Mouse (Mus musculus): ENCODE measurements at regions not wholly inside any gene's neighbourhood (a gene's known extent, or its start where the extent isn't known, plus 50 kb on each side); places are given as distances from the start of the nearest gene placed in this dataset.
"Not testable (repeated sequence)": the region's sequence is repeated elsewhere in the genome, so short reads cannot be mapped to it uniquely, and the experiment has no call there.

DNA sequence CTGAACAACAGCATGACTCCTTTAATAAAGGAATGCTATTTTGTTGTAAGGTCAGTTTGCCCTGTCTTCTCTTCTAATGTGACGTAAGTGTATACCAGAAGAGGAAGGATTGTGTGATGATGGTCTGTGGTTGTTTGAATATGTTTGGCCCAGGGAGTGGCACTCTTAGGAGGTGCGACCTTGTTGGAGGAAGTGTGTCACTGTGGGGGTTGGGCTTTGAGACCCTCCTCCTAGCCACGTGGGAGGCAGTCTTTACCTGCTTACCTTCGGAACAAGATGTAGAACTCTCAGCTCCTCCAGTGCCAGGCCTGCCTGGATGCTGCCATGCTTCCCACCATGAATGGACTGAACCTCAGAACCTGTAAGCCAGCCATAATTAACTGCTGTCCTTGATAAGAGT lies 78.9 kb upstream of the 1110032F04Rik start:
- no peak overlapping the region for H3K4me3 ChIP-seq (ENCODE audit: low read length)
- 85% methylated on average over 4 of the region's 4 CpGs for WGBS
- no peak for ATAC-seq (ENCODE audit: low read depth)
- no peak overlapping the region for H3K4me2 ChIP-seq (ENCODE audit: low read depth, low read length)
- H3K27ac ChIP-seq (ENCODE audit: low read length): no peak overlapping the region
- H3K9me3 ChIP-seq (ENCODE audit: control insufficient read depth, low read length): no peaks in the 10 kb centered on the region
- H3K9ac ChIP-seq (ENCODE audit: low read length): no peak overlapping the region
- no peaks in the 10 kb centered on the region for H3K27me3 ChIP-seq (ENCODE audit: control insufficient read depth, insufficient read depth, low read depth, low read length)
- H3K4me1 ChIP-seq (replicated peaks; ENCODE audit: control insufficient read depth, insufficient read depth, low read length): 0 out of 2 replicates have a peak, but pooled peaks cover 4% of the 10 kb centered on the region
- no peaks in the 10 kb centered on the region for H3K36me3 ChIP-seq (ENCODE audit: control insufficient read depth, insufficient read depth, low read length)

- no peak overlapping the region for H3K4me3 ChIP-seq (ENCODE audit: low read length)
- H3K27me3 ChIP-seq (ENCODE audit: control insufficient read depth, insufficient read depth, low read depth, low read length): no peaks in the 10 kb centered on the region
- WGBS: 86% methylated on average over 4 of the region's 4 CpGs
- no peak overlapping the region for H3K27ac ChIP-seq (ENCODE audit: low read length)
- ATAC-seq (ENCODE audit: low read depth): no peak
- H3K9me3 ChIP-seq (ENCODE audit: control insufficient read depth, low read length): no peaks in the 10 kb centered on the region
- H3K4me1 ChIP-seq (replicated peaks; ENCODE audit: control insufficient read depth, insufficient read depth, low read length): peaks cover 7% of the 10 kb centered on the region
- no peak overlapping the region for H3K9ac ChIP-seq (ENCODE audit: low read length)
- no peak overlapping the region for H3K4me2 ChIP-seq (ENCODE audit: low read depth, low read length)
- no peaks in the 10 kb centered on the region for H3K36me3 ChIP-seq (ENCODE audit: control insufficient read depth, insufficient read depth, low read length)
These were observed 76.5 kb upstream of the 1110032F04Rik start for GRCm38 (mm10) chr3:68792883-68793282.

GRCm38 (mm10) chr3:68793923-68794322 lies 75.5 kb upstream of the 1110032F04Rik start:
- 65% methylated on average over 2 of the region's 2 CpGs for WGBS
- no peak for ATAC-seq (ENCODE audit: low read depth)

GRCm38 (mm10) chr3:68794380-68795014 lies 74.9 kb upstream of the 1110032F04Rik start:
- Histone ChIP-seq H3K27ac (ENCODE audit: low read length) (no peak overlapping the region), H3K27me3 (ENCODE audit: control insufficient read depth, insufficient read depth, low read depth, low read length) (no peaks in the 10 kb centered on the region), H3K36me3 (ENCODE audit: control insufficient read depth, insufficient read depth, low read length) (no peaks in the 10 kb centered on the region), H3K9me3 (ENCODE audit: control insufficient read depth, low read length) (no peaks in the 10 kb centered on the region), H3K4me3 (ENCODE audit: low read length) (no peak overlapping the region), H3K4me1 (replicated peaks; ENCODE audit: control insufficient read depth, insufficient read depth, low read length) (peaks cover 4% of the 10 kb centered on the region), H3K9ac (ENCODE audit: low read length) (no peak overlapping the region), H3K4me2 (ENCODE audit: low read depth, low read length) (no peak overlapping the region)
- 17% methylated on average over 4 of the region's 4 CpGs for WGBS
- ATAC-seq (ENCODE audit: low read depth): 0 out of 2 replicates have a peak, but pooled peaks have one; percentile 45

More at GRCm38 (mm10) chr3:68793923-68794322, 75.5 kb upstream of the 1110032F04Rik start:
- Histone ChIP-seq H3K9me3 (ENCODE audit: control insufficient read depth, low read length) (no peaks in the 10 kb centered on the region), H3K4me3 (ENCODE audit: low read length) (no peak overlapping the region), H3K4me1 (replicated peaks; ENCODE audit: control insufficient read depth, insufficient read depth, low read length) (peaks cover 5% of the 10 kb centered on the region), H3K27me3 (ENCODE audit: control insufficient read depth, insufficient read depth, low read depth, low read length) (no peaks in the 10 kb centered on the region), H3K4me2 (ENCODE audit: low read depth, low read length) (no peak overlapping the region), H3K27ac (ENCODE audit: low read length) (no peak overlapping the region), H3K36me3 (ENCODE audit: control insufficient read depth, insufficient read depth, low read length) (no peaks in the 10 kb centered on the region), H3K9ac (ENCODE audit: low read length) (no peak overlapping the region)

- 0 out of 2 replicates have a peak, but pooled peaks have one; percentile 15 for ATAC-seq (ENCODE audit: low read depth)
- no peak overlapping the region for H3K9ac ChIP-seq (ENCODE audit: low read length)
- no peaks in the 10 kb centered on the region for H3K27me3 ChIP-seq (ENCODE audit: control insufficient read depth, insufficient read depth, low read depth, low read length)
- no peak overlapping the region for H3K27ac ChIP-seq (ENCODE audit: low read length)
- H3K4me3 ChIP-seq (ENCODE audit: low read length): no peak overlapping the region
- H3K4me2 ChIP-seq (ENCODE audit: low read depth, low read length): no peak overlapping the region
- H3K36me3 ChIP-seq (ENCODE audit: control insufficient read depth, insufficient read depth, low read length): no peaks in the 10 kb centered on the region
- H3K9me3 ChIP-seq (ENCODE audit: control insufficient read depth, low read length): no peaks in the 10 kb centered on the region
- WGBS: 29% methylated on average over 3 of the region's 3 CpGs
- peaks cover 4% of the 10 kb centered on the region for H3K4me1 ChIP-seq (replicated peaks; ENCODE audit: control insufficient read depth, insufficient read depth, low read length)
These were observed 73.7 kb upstream of the 1110032F04Rik start for GRCm38 (mm10) chr3:68795641-68796040.

DNA sequence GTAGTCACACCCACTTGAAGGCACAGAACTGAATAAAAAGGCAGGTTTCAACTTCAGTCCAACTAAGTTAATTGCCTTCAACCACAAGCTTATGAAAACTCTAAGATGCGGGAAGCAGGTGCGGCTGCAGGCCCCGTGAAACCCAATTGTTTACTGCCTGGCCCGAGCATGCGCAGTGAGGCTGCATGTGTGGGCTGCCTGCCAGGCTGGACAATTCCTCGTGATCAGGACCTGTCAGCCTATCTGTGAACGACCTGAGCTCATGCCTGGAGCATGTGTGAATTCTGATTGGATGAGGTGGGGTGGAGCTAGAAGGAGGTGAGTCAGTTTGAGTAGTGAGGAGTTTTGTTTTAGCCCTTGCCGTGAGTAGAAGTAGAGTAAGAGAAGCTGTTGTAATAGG lies 71.0 kb upstream of the 1110032F04Rik start:
- not testable (repeated sequence) for ATAC-seq (ENCODE audit: low read depth); H3K9me3 ChIP-seq (ENCODE audit: control insufficient read depth, low read length); H3K27me3 ChIP-seq (ENCODE audit: control insufficient read depth, insufficient read depth, low read depth, low read length); H3K4me3 ChIP-seq (ENCODE audit: low read length); H3K36me3 ChIP-seq (ENCODE audit: control insufficient read depth, insufficient read depth, low read length); H3K4me2 ChIP-seq (ENCODE audit: low read depth, low read length); H3K9ac ChIP-seq (ENCODE audit: low read length); H3K4me1 ChIP-seq (replicated peaks; ENCODE audit: control insufficient read depth, insufficient read depth, low read length); H3K27ac ChIP-seq (ENCODE audit: low read length)
- WGBS: 69% methylated on average over 8 of the region's 8 CpGs

GRCm38 (mm10) chr3:68808866-68809265 lies 60.5 kb upstream of the 1110032F04Rik start:
- Histone ChIP-seq H3K9ac (ENCODE audit: low read length) (no peak overlapping the region), H3K4me3 (ENCODE audit: low read length) (no peak overlapping the region), H3K9me3 (ENCODE audit: control insufficient read depth, low read length) (no peaks in the 10 kb centered on the region), H3K27ac (ENCODE audit: low read length) (no peak overlapping the region), H3K36me3 (ENCODE audit: control insufficient read depth, insufficient read depth, low read length) (no peaks in the 10 kb centered on the region), H3K4me1 (replicated peaks; ENCODE audit: control insufficient read depth, insufficient read depth, low read length) (no peaks in the 10 kb centered on the region), H3K4me2 (ENCODE audit: low read depth, low read length) (no peak overlapping the region), H3K27me3 (ENCODE audit: control insufficient read depth, insufficient read depth, low read depth, low read length) (no peaks in the 10 kb centered on the region)
- ATAC-seq (ENCODE audit: low read depth): no peak
- WGBS: 86% methylated on average over 2 of the region's 2 CpGs

GRCm38 (mm10) chr3:68813461-68813860 lies 55.9 kb upstream of the 1110032F04Rik start:
- H3K4me2 ChIP-seq (ENCODE audit: low read depth, low read length): no peak overlapping the region
- H3K4me1 ChIP-seq (replicated peaks; ENCODE audit: control insufficient read depth, insufficient read depth, low read length): no peaks in the 10 kb centered on the region
- no peak overlapping the region for H3K27ac ChIP-seq (ENCODE audit: low read length)
- no peak overlapping the region for H3K9ac ChIP-seq (ENCODE audit: low read length)
- 83% methylated on average over 3 of the region's 3 CpGs for WGBS
- H3K4me3 ChIP-seq (ENCODE audit: low read length): no peak overlapping the region
- H3K36me3 ChIP-seq (ENCODE audit: control insufficient read depth, insufficient read depth, low read length): no peaks in the 10 kb centered on the region
- no peak for ATAC-seq (ENCODE audit: low read depth)
- H3K9me3 ChIP-seq (ENCODE audit: control insufficient read depth, low read length): no peaks in the 10 kb centered on the region
- no peaks in the 10 kb centered on the region for H3K27me3 ChIP-seq (ENCODE audit: control insufficient read depth, insufficient read depth, low read depth, low read length)

- Histone ChIP-seq H3K4me2 (ENCODE audit: low read depth, low read length) (no peak overlapping the region), H3K9ac (ENCODE audit: low read length) (no peak overlapping the region), H3K4me1 (replicated peaks; ENCODE audit: control insufficient read depth, insufficient read depth, low read length) (no peaks in the 10 kb centered on the region), H3K36me3 (ENCODE audit: control insufficient read depth, insufficient read depth, low read length) (no peaks in the 10 kb centered on the region), H3K9me3 (ENCODE audit: control insufficient read depth, low read length) (no peaks in the 10 kb centered on the region), H3K27ac (ENCODE audit: low read length) (no peak overlapping the region), H3K27me3 (ENCODE audit: control insufficient read depth, insufficient read depth, low read depth, low read length) (no peaks in the 10 kb centered on the region), H3K4me3 (ENCODE audit: low read length) (no peak overlapping the region)
- no peak for ATAC-seq (ENCODE audit: low read depth)
- WGBS: 86% methylated on average over 9 of the region's 9 CpGs
These were observed 55.2 kb upstream of the 1110032F04Rik start for GRCm38 (mm10) chr3:68814011-68814690.

Data from lung, embryonic 16.5 days (tissue).